Mouse (Mus musculus) heart, embryonic 16.5 days (tissue): ENCODE results near the gene Arhgap31. TPM values are rescaled to one million over a fixed set of nuclear protein-coding genes. Genes with fewer than 3 reads are reported as not detected.

ENCODE experiments used
- ATAC-seq: fragments of 200-750 bp; cut with Nextera tagmentation; replicated peaks from 2 replicates; pipeline ENCODE4 v1.8.0; 2017; ENCODE audit warnings: moderate number of reproducible peaks; ENCODE audit not compliant: insufficient read depth, low FRiP score; ENCODE audit errors: extremely low read depth
- H3K27ac ChIP-seq: fragments of 300-500 bp; sonication (generic); 2 replicates; pipeline ENCODE4 v1.5.1; 2014; ENCODE audit warnings: mild to moderate bottlenecking, low read length, control low read depth, moderate library complexity
- H3K27me3 ChIP-seq: fragments of 300-500 bp; sonication (generic); 2 replicates; pipeline ENCODE4 v1.6.1; 2014; ENCODE audit warnings: low read length, mixed read lengths; ENCODE audit not compliant: control insufficient read depth, insufficient read depth
- H3K36me3 ChIP-seq: fragments of 300-500 bp; sonication (generic); 2 replicates; pipeline ENCODE4 v1.6.1; 2014; ENCODE audit not compliant: control insufficient read depth, insufficient read depth
- H3K4me1 ChIP-seq: fragments of 300-500 bp; sonication (generic); 2 replicates; pipeline ENCODE4 v1.6.1; 2014; ENCODE audit warnings: low read length, mixed read lengths; ENCODE audit not compliant: control insufficient read depth, insufficient read depth
- H3K4me2 ChIP-seq: fragments of 300-500 bp; sonication (generic); 2 replicates; pipeline ENCODE4 v1.6.1; 2014; ENCODE audit warnings: low read depth, mild to moderate bottlenecking, control low read depth, low read length
- H3K4me3 ChIP-seq: fragments of 300-500 bp; sonication (generic); 2 replicates; pipeline ENCODE4 v1.5.1; 2014; ENCODE audit warnings: mild to moderate bottlenecking, control low read depth, low read length
- H3K9ac ChIP-seq: fragments of 300-500 bp; sonication (generic); 2 replicates; pipeline ENCODE4 v1.6.1; 2014; ENCODE audit warnings: low read length, control low read depth
- H3K9me3 ChIP-seq: fragments of 300-500 bp; sonication (generic); replicated peaks from 2 replicates; pipeline ENCODE4 v1.6.1; 2016; ENCODE audit warnings: low read length; ENCODE audit not compliant: control insufficient read depth
- WGBS: fragments of 180-500 bp; shearing (Covaris S2); extraction: QIAGEN DNeasy Blood & Tissue Kit; methylation state at CpG from one replicate; pipeline ENCODE4 v1.1.7; 2014; 5-methylcytosine and 5-hydroxymethylcytosine counted together
- polyA plus RNA-seq: library from polyadenylated mRNA; unstranded; fragments of >200 nt; fragmentation: Nextera tagmentation; extraction: Ambion mirVana; gene quantifications from 2 replicates; pipeline ENCODE4 v1.2.1, GENCODE M21; 2015

The Arhgap31 gene
- 38.0 and 42.0 TPM in 2 replicates for polyA plus RNA-seq

DNA sequence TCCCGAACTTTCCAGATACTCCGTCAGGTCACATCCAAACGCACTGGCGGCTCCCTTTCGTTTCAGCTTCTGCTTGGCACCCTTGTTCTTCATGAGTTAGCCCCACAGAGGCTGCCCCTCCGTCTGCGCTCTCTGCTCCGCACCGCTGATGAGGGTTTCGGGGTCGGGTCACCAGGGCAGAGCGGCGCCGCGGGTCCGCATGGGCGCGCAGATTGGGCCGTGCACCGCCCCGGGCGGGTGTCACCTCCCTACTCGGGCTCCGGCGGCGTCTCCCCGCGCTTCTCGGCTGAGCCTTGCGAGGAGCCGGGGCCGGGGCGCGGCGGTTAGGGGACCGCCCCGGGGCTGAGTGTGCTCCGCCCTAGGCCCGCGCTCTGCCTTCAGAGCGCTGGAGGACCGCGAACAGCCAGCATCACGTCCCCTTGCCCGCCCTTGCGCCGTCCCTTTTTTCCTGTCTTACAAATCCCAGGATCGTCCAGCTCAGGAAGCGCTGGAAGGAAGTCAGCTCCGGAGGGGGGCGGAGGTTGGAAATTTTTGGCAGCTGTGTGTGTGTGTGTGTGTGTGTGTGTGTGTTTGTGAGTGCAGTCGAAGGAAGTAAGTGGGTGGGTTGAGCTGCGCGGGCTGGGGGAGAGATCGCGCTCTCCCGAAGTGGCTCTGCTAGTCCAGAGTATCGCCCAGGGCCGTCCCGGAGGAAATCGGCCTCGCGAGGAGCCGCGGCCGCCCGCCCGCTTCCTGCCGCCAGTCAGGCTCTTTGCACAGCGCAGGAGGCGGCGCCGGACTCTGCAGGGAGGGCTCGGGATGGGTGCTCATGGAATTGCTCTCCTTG is at the start of gene Arhgap31:
Gene Arhgap31 (minus strand): TSS at position 694 of the 823 bp plus-strand sequence.
- no peaks in the 10 kb centered on the region for H3K9me3 ChIP-seq
- H3K27ac ChIP-seq = peak within 1 kb of the TSS; percentile 100
- H3K4me2 ChIP-seq = peak within 1 kb of the TSS; percentile 75
- peak within 1 kb of the TSS; percentile 98 for H3K9ac ChIP-seq
- H3K27me3 ChIP-seq = no peaks in the 10 kb centered on the region
- H3K36me3 ChIP-seq = no peaks in the 10 kb centered on the region; the same call in 1 of the 2 replicates
- peak; percentile 86 for ATAC-seq
- under 1% methylated on average over 74 of the region's 74 CpGs for WGBS
- peak within 1 kb of the TSS; percentile 96 for H3K4me3 ChIP-seq
- H3K4me1 ChIP-seq = peaks cover 35% of the 10 kb centered on the region

DNA sequence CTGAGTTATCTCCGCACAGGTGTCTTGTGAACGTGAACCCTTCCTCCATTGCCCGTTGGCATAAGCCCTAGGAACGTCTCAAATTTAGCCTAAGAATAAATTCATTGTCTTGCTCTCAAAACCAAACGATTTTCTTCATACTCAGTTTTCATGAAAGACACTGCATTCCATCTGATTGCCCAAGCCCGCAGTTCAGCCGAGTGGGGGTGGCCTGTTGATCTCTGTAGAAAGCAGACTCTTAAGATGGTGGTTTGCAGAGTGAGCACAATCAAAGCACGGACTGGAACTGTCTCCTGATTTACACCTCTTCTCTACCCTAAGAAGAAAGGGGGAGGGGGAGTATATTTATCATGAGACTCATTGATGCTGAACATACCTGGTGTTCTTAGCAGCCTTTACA is 49.3 kb upstream of the Arhgap31 start:
- Histone ChIP-seq H3K27me3 (no peaks in the 10 kb centered on the region), H3K9ac (no peak overlapping the region), H3K36me3 (peaks cover 6% of the 10 kb centered on the region; the same call in 1 of the 2 replicates), H3K4me2 (no peak overlapping the region), H3K9me3 (no peaks in the 10 kb centered on the region), H3K4me1 (peaks cover 16% of the 10 kb centered on the region), H3K4me3 (no peak overlapping the region), H3K27ac (no peak overlapping the region)
- WGBS = 80% methylated on average over 8 of the region's 8 CpGs
- no peak for ATAC-seq

DNA sequence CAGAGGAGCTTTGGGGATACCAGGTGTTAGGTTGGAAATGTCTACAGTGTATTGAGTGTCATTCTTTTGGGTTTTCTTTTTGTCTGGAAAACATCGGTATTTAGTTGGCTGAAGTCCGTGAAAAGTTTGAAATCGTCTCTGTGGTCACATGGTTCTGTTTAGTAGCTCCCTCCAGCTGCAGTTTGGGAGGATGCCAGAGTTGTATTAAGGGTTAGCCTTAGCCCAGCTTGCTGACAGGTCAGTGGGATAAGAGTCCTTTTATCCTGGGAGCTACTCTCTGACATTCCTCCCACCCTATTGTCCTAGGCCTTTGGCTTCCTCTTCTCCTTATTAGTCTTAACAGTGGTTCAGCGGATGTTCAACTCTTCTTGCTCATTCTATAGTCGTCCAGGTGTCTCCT is 48.9 kb upstream of the Arhgap31 start:
- no peaks in the 10 kb centered on the region for H3K27me3 ChIP-seq
- WGBS = 61% methylated on average over 5 of the region's 5 CpGs
- ATAC-seq = no peak

DNA sequence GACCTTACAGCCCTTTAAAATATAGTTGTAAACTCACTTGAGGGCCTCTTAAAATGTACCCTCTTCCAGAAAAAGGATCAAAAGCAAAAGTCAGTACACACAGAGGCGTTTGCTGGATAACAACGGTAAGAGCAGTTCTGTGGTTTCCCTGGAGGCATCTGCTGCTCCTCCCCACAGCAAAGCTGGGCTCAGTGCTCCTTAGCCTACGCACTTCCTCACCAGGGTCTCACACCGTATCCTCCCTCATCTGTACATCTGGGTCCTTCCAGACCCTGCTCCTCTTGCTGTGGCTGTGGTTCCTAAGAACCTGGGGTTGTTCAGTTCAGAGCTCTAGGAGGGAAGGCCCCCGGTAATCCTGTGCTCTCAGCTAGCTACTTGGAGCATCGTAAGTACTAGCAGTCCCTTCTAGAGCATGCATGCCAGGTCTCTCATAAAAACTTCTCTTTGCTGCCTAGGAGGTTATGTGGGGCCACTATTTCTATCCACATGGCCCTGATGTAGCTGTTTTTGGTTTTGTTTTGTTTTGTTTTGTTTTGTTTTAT is 47.8 kb upstream of the Arhgap31 start:
- 79% methylated on average over 6 of the region's 6 CpGs for WGBS
- Histone ChIP-seq H3K27ac (peak overlapping the region; percentile 16; the same call in 1 of the 2 replicates), H3K4me3 (no peak overlapping the region), H3K36me3 (peaks cover 6% of the 10 kb centered on the region; the same call in 1 of the 2 replicates), H3K4me1 (peaks cover 19% of the 10 kb centered on the region), H3K9me3 (no peaks in the 10 kb centered on the region), H3K4me2 (no peak overlapping the region), H3K27me3 (no peaks in the 10 kb centered on the region), H3K9ac (no peak overlapping the region)
- no peak; the same call in 1 of the 2 replicates for ATAC-seq

More for the DNA sequence above, 48.9 kb upstream of the Arhgap31 start:
- H3K9me3 ChIP-seq = no peaks in the 10 kb centered on the region
- peaks cover 16% of the 10 kb centered on the region for H3K4me1 ChIP-seq
- H3K9ac ChIP-seq = no peak overlapping the region
- no peak overlapping the region for H3K27ac ChIP-seq
- no peak overlapping the region for H3K4me2 ChIP-seq
- H3K4me3 ChIP-seq = no peak overlapping the region
- H3K36me3 ChIP-seq = peaks cover 6% of the 10 kb centered on the region; the same call in 1 of the 2 replicates

GRCm38 (mm10) chr16:38760239-38760638 is 47.2 kb upstream of the Arhgap31 start:
- peaks cover 19% of the 10 kb centered on the region for H3K4me1 ChIP-seq
- no peak overlapping the region for H3K9ac ChIP-seq
- no peaks in the 10 kb centered on the region for H3K27me3 ChIP-seq
- H3K36me3 ChIP-seq = peaks cover 6% of the 10 kb centered on the region; the same call in 1 of the 2 replicates
- 90% methylated on average over 5 of the region's 5 CpGs for whole genome bisulfite sequencing
- ATAC-seq = no peak
- no peaks in the 10 kb centered on the region for H3K9me3 ChIP-seq
- peak overlapping the region; percentile 13; the same call in 1 of the 2 replicates for H3K27ac ChIP-seq
- H3K4me2 ChIP-seq = no peak overlapping the region
- no peak overlapping the region for H3K4me3 ChIP-seq

DNA sequence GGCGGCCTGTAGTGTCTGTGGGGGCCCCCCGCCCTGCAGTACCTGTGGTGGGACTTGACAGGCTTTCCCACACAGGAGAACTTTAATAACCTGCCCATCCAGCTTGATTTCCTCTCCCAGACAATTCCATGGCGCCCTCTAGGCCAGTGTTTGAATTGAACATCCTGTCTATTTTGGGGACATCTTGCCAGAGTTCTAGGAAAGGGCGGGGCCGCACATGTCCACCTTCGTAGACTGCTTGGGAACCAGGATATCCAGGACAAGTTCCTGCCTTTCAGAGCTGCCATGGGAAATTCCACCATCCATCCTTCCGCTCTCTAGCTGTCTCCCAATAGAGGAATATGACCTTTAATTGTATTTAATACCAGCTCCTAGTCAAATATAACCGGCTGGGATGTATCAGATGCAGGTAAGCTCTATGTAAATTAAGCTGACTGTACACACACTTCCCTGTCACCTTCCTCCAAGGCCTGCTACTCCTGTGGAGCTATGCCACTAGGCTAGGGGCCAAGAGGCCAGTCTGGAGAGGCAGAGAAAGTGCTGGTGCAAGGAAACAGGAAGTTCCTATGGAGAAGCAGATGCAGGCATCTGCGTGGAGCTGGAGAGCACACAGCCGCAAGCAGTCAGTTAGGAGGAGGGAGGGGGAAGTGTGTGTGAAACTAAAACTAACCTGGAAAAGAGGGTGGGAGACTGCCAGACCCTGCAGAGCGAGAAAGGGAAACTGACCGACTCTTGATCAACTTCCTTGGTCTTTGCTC is 45.2 kb upstream of the Arhgap31 start:
- 74% methylated on average over 12 of the region's 12 CpGs for WGBS
- peak overlapping the region; percentile 52; the same call in 1 of the 2 replicates for H3K27ac ChIP-seq
- ATAC-seq = peak; percentile 26; the same call in 1 of the 2 replicates

DNA sequence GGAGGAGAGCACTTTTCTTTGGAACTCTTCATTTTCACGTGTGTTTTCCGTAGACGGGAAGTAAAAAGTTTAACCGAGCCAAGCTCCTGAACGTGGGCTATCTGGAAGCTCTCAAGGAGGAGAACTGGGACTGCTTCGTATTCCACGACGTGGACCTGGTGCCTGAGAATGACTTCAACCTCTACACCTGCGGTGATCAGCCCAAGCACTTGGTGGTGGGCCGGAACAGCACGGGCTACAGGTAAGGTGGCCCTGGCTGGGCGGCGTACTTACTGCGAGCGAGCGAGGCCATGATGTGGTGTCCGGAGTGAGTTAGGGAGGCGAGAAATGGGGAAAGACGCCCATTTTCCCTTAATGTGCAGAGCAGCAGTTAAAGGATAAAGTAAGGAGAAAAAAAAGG is 44.6 kb upstream of the Arhgap31 start:
- Histone ChIP-seq H3K4me1 (peaks cover 17% of the 10 kb centered on the region), H3K9me3 (no peaks in the 10 kb centered on the region), H3K9ac (no peak overlapping the region), H3K27ac (peak overlapping the region; percentile 52; the same call in 1 of the 2 replicates), H3K4me2 (no peak overlapping the region), H3K27me3 (no peaks in the 10 kb centered on the region), H3K36me3 (peaks cover 6% of the 10 kb centered on the region), H3K4me3 (no peak overlapping the region)
- ATAC-seq = no peak
- WGBS = 92% methylated on average over 19 of the region's 19 CpGs

More for the DNA sequence above, 45.2 kb upstream of the Arhgap31 start:
- H3K4me3 ChIP-seq = no peak overlapping the region
- H3K4me2 ChIP-seq = no peak overlapping the region
- H3K9ac ChIP-seq = no peak overlapping the region
- H3K9me3 ChIP-seq = no peaks in the 10 kb centered on the region
- peaks cover 16% of the 10 kb centered on the region for H3K4me1 ChIP-seq
- H3K27me3 ChIP-seq = no peaks in the 10 kb centered on the region
- peaks cover 6% of the 10 kb centered on the region; the same call in 1 of the 2 replicates for H3K36me3 ChIP-seq

- WGBS = 56% methylated on average over 4 of the region's 4 CpGs
- peak overlapping the region; percentile 63; the same call in 1 of the 2 replicates for H3K27ac ChIP-seq
- no peak for ATAC-seq
- H3K4me3 ChIP-seq = no peak overlapping the region
- H3K36me3 ChIP-seq = peaks cover 6% of the 10 kb centered on the region
- H3K27me3 ChIP-seq = no peaks in the 10 kb centered on the region
- H3K9ac ChIP-seq = no peak overlapping the region
- peaks cover 14% of the 10 kb centered on the region for H3K4me1 ChIP-seq
- H3K9me3 ChIP-seq = no peaks in the 10 kb centered on the region
- no peak overlapping the region for H3K4me2 ChIP-seq
These were observed 43.5 kb upstream of the Arhgap31 start for GRCm38 (mm10) chr16:38756572-38756971.
